Mouse (Mus musculus) spleen, adult 2 months (tissue): ENCODE results near the gene Xylt1. TPM values are rescaled to one million over a fixed set of nuclear protein-coding genes. Genes with fewer than 3 reads are reported as not detected.
A peak's percentile ranks its signal among the peaks of the same experiment; 100 is the strongest.

Source experiments
- DNase-seq, 2 experiments: peaks; one replicate each; pipeline versions ENCODE4 v3.0.0 to v3.0.0-alpha.2; 2012 to 2021; ENCODE audit warnings: low spot score in 2 of 2, low read depth in 1 of 2
- H3K27ac ChIP-seq: fragments of 200-500 bp; 2 replicates; pipeline ENCODE4 v1.5.1; 2012; ENCODE audit warnings: low read length, inconsistent platforms; ENCODE audit not compliant: insufficient read depth
- H3K27me3 ChIP-seq: fragments of 200-500 bp; 2 replicates; pipeline ENCODE4 v1.6.1; 2012; ENCODE audit warnings: mild to moderate bottlenecking, moderate library complexity, low read length, inconsistent platforms; ENCODE audit not compliant: control insufficient read depth, insufficient read depth
- H3K36me3 ChIP-seq: fragments of 200-500 bp; 2 replicates; pipeline ENCODE4 v1.6.1; 2012; ENCODE audit warnings: mild to moderate bottlenecking, low read length, inconsistent platforms; ENCODE audit not compliant: control insufficient read depth, insufficient read depth
- H3K4me1 ChIP-seq: fragments of 200-500 bp; 2 replicates; pipeline ENCODE4 v1.6.1; 2011; ENCODE audit warnings: inconsistent platforms; ENCODE audit not compliant: control insufficient read depth, insufficient read depth, insufficient read length
- H3K4me3 ChIP-seq: fragments of 200-500 bp; 2 replicates; pipeline ENCODE4 v1.5.1; 2011; ENCODE audit warnings: mild to moderate bottlenecking, inconsistent platforms; ENCODE audit not compliant: insufficient read depth, insufficient read length; ENCODE audit errors: extremely low read depth
- CTCF ChIP-seq: fragments of 200-500 bp; IDR thresholded peaks from 2 replicates; pipeline ENCODE4 v1.5.1; 2011; ENCODE audit warnings: mild to moderate bottlenecking, inconsistent platforms; ENCODE audit not compliant: insufficient read depth, insufficient read length, insufficient replicate concordance; ENCODE audit errors: extremely low read depth
- POLR2A ChIP-seq: fragments of 200-500 bp; IDR thresholded peaks from 2 replicates; pipeline ENCODE4 v1.6.1; 2011; ENCODE audit warnings: low read depth, low read length, inconsistent platforms
- WGBS: fragments of 180-500 bp; shearing (Covaris S2); methylation state at CpG from one replicate; pipeline ENCODE4 v1.1.7; 2018; 5-methylcytosine and 5-hydroxymethylcytosine counted together
- polyA plus RNA-seq: library from polyadenylated mRNA; depleted of rRNA; stranded (reverse); fragments of >200 nt; gene quantifications from 2 replicates; pipeline ENCODE4 v1.2.3, GENCODE M21; 2012

The Xylt1 gene
- polyA plus RNA-seq, 1 experiment = 7.8 TPM

DNA sequence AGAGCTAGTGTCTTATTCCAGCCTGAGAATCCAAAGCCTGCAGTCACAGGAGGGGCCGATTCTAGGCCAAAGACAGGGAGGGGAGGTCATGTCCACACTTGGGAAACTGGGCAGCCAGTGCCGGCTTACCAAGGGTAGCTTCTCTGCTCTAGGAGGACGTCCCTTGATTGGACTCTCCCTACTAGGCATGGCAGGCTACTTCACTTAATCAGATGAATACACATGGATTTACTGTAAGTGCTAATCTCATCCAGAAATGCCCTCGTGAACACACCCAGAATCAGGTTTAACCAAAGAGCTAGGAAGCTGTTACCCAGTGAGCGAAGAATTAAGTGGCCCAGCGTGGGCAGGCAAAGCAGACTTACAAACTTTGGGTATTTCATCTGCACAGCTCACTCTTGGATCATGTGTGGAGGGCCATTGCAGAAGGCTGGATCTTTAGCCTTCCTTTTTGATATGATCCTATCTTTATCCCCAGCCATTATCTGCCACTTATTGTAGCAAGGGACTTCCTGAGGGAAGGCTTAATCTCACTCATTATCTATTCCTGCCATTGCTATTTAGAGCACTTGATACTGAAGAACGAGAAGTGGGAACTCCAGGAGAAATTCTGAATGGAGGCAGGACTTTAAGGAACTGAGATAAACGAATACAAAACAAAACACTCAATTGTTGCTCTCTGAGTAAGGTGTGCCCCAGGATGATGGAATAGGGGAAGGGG is 28.6 kb downstream of the Xylt1 start:
- no peaks in the 10 kb centered on the region for H3K27me3 ChIP-seq

DNA sequence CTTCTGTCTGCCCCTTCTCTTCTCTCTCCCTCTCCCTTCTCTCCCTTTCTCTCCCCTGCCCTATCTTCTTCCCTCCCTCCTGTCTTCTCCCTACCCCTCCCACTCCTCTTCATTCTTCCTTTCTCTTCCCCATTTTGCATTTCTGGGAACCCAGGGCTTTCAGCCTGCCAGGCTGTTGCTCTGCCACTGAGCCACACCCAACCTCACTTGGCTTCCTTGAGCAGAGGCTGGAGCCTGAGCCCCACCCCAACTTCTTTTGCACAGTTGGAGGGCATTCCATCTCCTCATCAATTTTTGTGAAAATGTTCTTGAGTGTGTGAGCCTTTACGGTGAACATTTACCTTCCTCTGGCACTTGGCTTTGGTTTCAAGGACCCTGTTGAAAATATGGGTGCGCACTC is 31.1 kb downstream of the Xylt1 start:
- H3K27ac ChIP-seq = no peak overlapping the region
- no peaks in the 10 kb centered on the region for H3K36me3 ChIP-seq
- H3K4me1 ChIP-seq = peaks cover 19% of the 10 kb centered on the region
- no peak overlapping the region for H3K4me3 ChIP-seq
- WGBS = 86% methylated on average over 2 of the region's 2 CpGs
- DNase-seq = no peak
- no peaks in the 10 kb centered on the region for H3K27me3 ChIP-seq
- TF ChIP-seq CTCF (no peak), POLR2A (no peak)

More for the DNA sequence above, 28.6 kb downstream of the Xylt1 start:
- H3K36me3 ChIP-seq = no peaks in the 10 kb centered on the region
- TF ChIP-seq CTCF (no peak), POLR2A (no peak)
- H3K4me3 ChIP-seq = no peak overlapping the region
- H3K4me1 ChIP-seq = peaks cover 17% of the 10 kb centered on the region
- 79% methylated on average over 8 of the region's 8 CpGs for WGBS
- no peak for DNase-seq
- H3K27ac ChIP-seq = no peak overlapping the region

GRCm38 (mm10) chr7:117412405-117412804 is 31.6 kb downstream of the Xylt1 start:
- 79% methylated on average over 5 of the region's 5 CpGs for WGBS
- TF ChIP-seq CTCF (no peak), POLR2A (no peak)

DNA sequence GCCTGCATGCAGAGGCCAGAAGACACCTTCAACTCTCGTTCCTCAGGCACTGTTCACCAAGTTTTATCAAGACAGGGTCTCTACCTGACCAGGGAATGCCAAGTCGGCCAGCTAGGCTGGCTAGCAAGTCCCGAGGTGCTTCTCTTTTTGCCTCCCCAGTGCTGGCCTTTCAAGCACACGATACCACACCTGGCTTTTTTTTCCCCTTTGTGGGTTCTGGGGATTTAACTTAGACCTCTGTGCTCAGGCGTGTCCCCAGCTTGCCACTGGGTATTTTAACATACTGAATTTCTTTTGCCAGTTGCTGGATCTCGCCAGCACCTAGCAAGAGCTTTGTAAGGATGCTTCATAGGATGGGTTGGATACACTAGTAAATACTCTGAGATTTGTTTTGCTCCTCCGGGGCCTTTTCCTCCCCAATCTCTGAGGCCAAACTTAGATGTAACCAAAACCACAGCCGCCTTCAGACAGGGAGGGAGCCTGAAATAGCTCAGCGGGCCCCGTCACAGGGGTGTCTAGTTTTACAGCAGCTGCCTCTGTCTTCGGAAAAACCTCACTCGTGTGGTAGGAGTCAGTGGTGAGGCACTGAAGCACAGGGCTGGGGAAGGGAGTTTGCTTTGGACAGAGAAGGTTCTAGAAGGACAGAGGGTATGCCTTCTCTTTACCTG is 33.7 kb downstream of the Xylt1 start:
- Histone ChIP-seq H3K4me3 (no peak overlapping the region), H3K4me1 (peaks cover 19% of the 10 kb centered on the region), H3K27ac (peak overlapping the region; percentile 9; the same call in 1 of the 2 replicates), H3K27me3 (no peaks in the 10 kb centered on the region), H3K36me3 (no peaks in the 10 kb centered on the region)
- no peak for TF ChIP-seq POLR2A
- TF ChIP-seq CTCF = no peak
- peak; percentile 40 to 50 for DNase-seq
- 13% methylated on average over 12 of the region's 12 CpGs for WGBS

More at GRCm38 (mm10) chr7:117412405-117412804, 31.6 kb downstream of the Xylt1 start:
- Histone ChIP-seq H3K4me1 (peaks cover 19% of the 10 kb centered on the region), H3K4me3 (no peak overlapping the region), H3K27me3 (no peaks in the 10 kb centered on the region), H3K36me3 (no peaks in the 10 kb centered on the region), H3K27ac (no peak overlapping the region)
- DNase-seq = no peak

GRCm38 (mm10) chr7:117415009-117415363 is 34.2 kb downstream of the Xylt1 start:
- H3K27ac ChIP-seq = peak overlapping the region; percentile 9; the same call in 1 of the 2 replicates
- H3K27me3 ChIP-seq = no peaks in the 10 kb centered on the region
- peaks cover 19% of the 10 kb centered on the region for H3K4me1 ChIP-seq
- H3K4me3 ChIP-seq = no peak overlapping the region
- H3K36me3 ChIP-seq = no peaks in the 10 kb centered on the region
- no peak for DNase-seq
- no peak for TF ChIP-seq POLR2A
- no peak for TF ChIP-seq CTCF
- 61% methylated on average over 8 of the region's 8 CpGs for WGBS

- Histone ChIP-seq H3K4me3 (no peak overlapping the region), H3K27me3 (no peaks in the 10 kb centered on the region), H3K36me3 (no peaks in the 10 kb centered on the region), H3K27ac (no peak overlapping the region), H3K4me1 (peaks cover 15% of the 10 kb centered on the region)
- TF ChIP-seq CTCF = no peak
- no peak for TF ChIP-seq POLR2A
- WGBS = 49% methylated on average over 5 of the region's 5 CpGs
- no peak for DNase-seq
These were observed 38.3 kb downstream of the Xylt1 start for GRCm38 (mm10) chr7:117419041-117419440.

- no peaks in the 10 kb centered on the region for H3K27me3 ChIP-seq
- H3K4me3 ChIP-seq = no peak overlapping the region
- H3K36me3 ChIP-seq = no peaks in the 10 kb centered on the region
- DNase-seq = no peak
- peaks cover 15% of the 10 kb centered on the region; the same call in 1 of the 2 replicates for H3K4me1 ChIP-seq
- TF ChIP-seq CTCF (no peak), POLR2A (no peak)
- H3K27ac ChIP-seq = no peak overlapping the region
- WGBS = 87% methylated on average over 2 of the region's 2 CpGs
These were observed 39.1 kb downstream of the Xylt1 start for GRCm38 (mm10) chr7:117419846-117420245.
